Mouse (Mus musculus) hindbrain, embryonic 11.5 days (tissue): ENCODE measurements around the gene Sdr42e1. TPM values are rescaled to one million over a fixed set of nuclear protein-coding genes. Genes with fewer than 3 reads are reported as not detected.
A peak's percentile ranks its signal among the peaks of the same experiment; 100 is the strongest.

Experiments used
- ATAC-seq: fragments of 200-750 bp; cut with Nextera tagmentation; 2 replicates; pipeline ENCODE4 v1.8.0; 2017; ENCODE audit warnings: mild to moderate bottlenecking, moderate TSS enrichment, moderate library complexity; ENCODE audit not compliant: low FRiP score
- DNase-seq: peaks from one replicate; pipeline ENCODE4 v3.0.0-alpha.2; 2015; ENCODE audit warnings: low spot score
- H3K27ac ChIP-seq: fragments of 300-500 bp; sonication (generic); 2 replicates; pipeline ENCODE4 v1.5.1; 2014; ENCODE audit warnings: mild to moderate bottlenecking, low read depth, low read length
- H3K27me3 ChIP-seq: fragments of 300-500 bp; sonication (generic); 2 replicates; pipeline ENCODE4 v1.6.1; 2014; ENCODE audit warnings: mild to moderate bottlenecking, low read length, moderate library complexity, mixed read lengths; ENCODE audit not compliant: control insufficient read depth, insufficient read depth
- H3K36me3 ChIP-seq: fragments of 300-500 bp; sonication (generic); 2 replicates; pipeline ENCODE4 v1.6.1; 2014; ENCODE audit warnings: mild to moderate bottlenecking, low read length, moderate library complexity, mixed read lengths; ENCODE audit not compliant: control insufficient read depth, insufficient read depth
- H3K4me1 ChIP-seq: fragments of 300-500 bp; sonication (generic); replicated peaks from 2 replicates; pipeline ENCODE4 v1.6.1; 2014; ENCODE audit warnings: low read length, mixed read lengths; ENCODE audit not compliant: control insufficient read depth, insufficient read depth
- H3K4me2 ChIP-seq: fragments of 300-500 bp; sonication (generic); replicated peaks from 2 replicates; pipeline ENCODE4 v1.6.1; 2014; ENCODE audit warnings: mild to moderate bottlenecking, low read depth, low read length
- H3K4me3 ChIP-seq: fragments of 300-500 bp; sonication (generic); 2 replicates; pipeline ENCODE4 v1.5.1; 2014; ENCODE audit warnings: low read depth, low read length
- H3K9ac ChIP-seq: fragments of 300-500 bp; sonication (generic); 2 replicates; pipeline ENCODE4 v1.6.1; 2014; ENCODE audit warnings: low read depth, low read length
- H3K9me3 ChIP-seq: fragments of 300-500 bp; sonication (generic); 2 replicates; pipeline ENCODE4 v1.6.1; 2016; ENCODE audit warnings: low read length; ENCODE audit not compliant: control insufficient read depth
- WGBS: fragments of 180-500 bp; shearing (Covaris S2); extraction: QIAGEN DNeasy Blood & Tissue Kit; methylation state at CpG from one replicate; pipeline ENCODE4 v1.1.7; 2014; 5-methylcytosine and 5-hydroxymethylcytosine counted together
- polyA plus RNA-seq: library from polyadenylated mRNA; unstranded; fragments of >200 nt; fragmentation: Nextera tagmentation; extraction: Ambion mirVana; gene quantifications from 2 replicates; pipeline ENCODE4 v1.2.1, GENCODE M21; 2014

Gene Sdr42e1
- polyA plus RNA-seq, 1 experiment from 2014 or later = 1.1 TPM

- Histone ChIP-seq H3K4me3 (no peak overlapping the region), H3K4me2 (no peak overlapping the region), H3K36me3 (no peaks in the 10 kb centered on the region), H3K4me1 (no peaks in the 10 kb centered on the region), H3K9ac (no peak overlapping the region), H3K9me3 (no peaks in the 10 kb centered on the region; the same call in 1 of the 2 replicates), H3K27ac (no peak overlapping the region), H3K27me3 (no peaks in the 10 kb centered on the region)
- WGBS = 47% methylated on average over 2 of the region's 2 CpGs
- peak; percentile 83 for DNase-seq
- ATAC-seq = no peak
These were observed 27.5 kb downstream of the Sdr42e1 start for GRCm38 (mm10) chr8:117646020-117646419.

- H3K4me2 ChIP-seq = no peak overlapping the region
- no peaks in the 10 kb centered on the region; the same call in 1 of the 2 replicates for H3K9me3 ChIP-seq
- H3K9ac ChIP-seq = no peak overlapping the region
- ATAC-seq (no peak), DNase-seq (no peak)
- no peaks in the 10 kb centered on the region for H3K4me1 ChIP-seq
- no peak overlapping the region for H3K4me3 ChIP-seq
- no peak overlapping the region for H3K27ac ChIP-seq
- no peaks in the 10 kb centered on the region for H3K36me3 ChIP-seq
- WGBS = 74% methylated on average over 5 of the region's 5 CpGs
- no peaks in the 10 kb centered on the region for H3K27me3 ChIP-seq
These were observed 28.0 kb downstream of the Sdr42e1 start for GRCm38 (mm10) chr8:117645486-117645885.

GRCm38 (mm10) chr8:117639631-117640030, 33.9 kb downstream of the Sdr42e1 start:
- WGBS = 96% methylated on average over 9 of the region's 9 CpGs
- no peak overlapping the region for H3K4me2 ChIP-seq
- no peak overlapping the region for H3K27ac ChIP-seq
- no peak overlapping the region for H3K4me3 ChIP-seq
- DNase-seq (no peak), ATAC-seq (no peak)
- H3K4me1 ChIP-seq = no peaks in the 10 kb centered on the region
- no peaks in the 10 kb centered on the region for H3K36me3 ChIP-seq
- H3K27me3 ChIP-seq = no peaks in the 10 kb centered on the region
- H3K9me3 ChIP-seq = no peaks in the 10 kb centered on the region
- no peak overlapping the region for H3K9ac ChIP-seq

- Histone ChIP-seq H3K4me1 (no peaks in the 10 kb centered on the region), H3K27ac (no peak overlapping the region), H3K27me3 (no peaks in the 10 kb centered on the region), H3K4me2 (no peak overlapping the region), H3K9me3 (no peaks in the 10 kb centered on the region), H3K4me3 (no peak overlapping the region), H3K36me3 (no peaks in the 10 kb centered on the region), H3K9ac (no peak overlapping the region)
- WGBS = 58% methylated on average over 3 of the region's 3 CpGs
- no peak for DNase-seq
- ATAC-seq = no peak
These were observed 36.0 kb downstream of the Sdr42e1 start for GRCm38 (mm10) chr8:117637462-117637861.

DNA sequence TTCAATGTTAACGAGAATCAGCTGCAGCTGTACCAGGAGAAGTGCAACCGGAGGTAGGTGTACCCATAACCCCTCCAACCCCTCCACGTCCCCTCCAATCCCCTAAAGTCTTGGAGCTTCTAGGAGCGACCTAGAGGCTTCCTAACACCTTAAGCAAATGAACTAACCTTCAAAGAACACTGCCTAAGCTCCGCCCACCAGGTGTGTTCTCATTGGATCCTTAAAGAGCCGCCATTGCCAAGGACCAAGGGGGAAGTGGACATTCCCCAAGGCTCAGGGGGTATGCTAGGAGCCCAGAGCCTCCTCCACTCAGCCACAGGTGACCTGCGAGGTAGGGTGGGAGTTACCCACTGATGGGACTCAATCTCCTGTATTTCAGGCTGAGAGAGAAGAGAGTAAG, 39.1 kb downstream of the Sdr42e1 start:
- Histone ChIP-seq H3K9me3 (no peaks in the 10 kb centered on the region), H3K27me3 (no peaks in the 10 kb centered on the region), H3K9ac (no peak overlapping the region), H3K4me3 (no peak overlapping the region), H3K27ac (no peak overlapping the region), H3K4me2 (no peak overlapping the region), H3K4me1 (no peaks in the 10 kb centered on the region), H3K36me3 (no peaks in the 10 kb centered on the region)
- WGBS = 89% methylated on average over 7 of the region's 7 CpGs
- no peak for DNase-seq
- no peak for ATAC-seq

GRCm38 (mm10) chr8:117632532-117632931, 41.0 kb downstream of the Sdr42e1 start:
- 79% methylated on average over 5 of the region's 5 CpGs for WGBS
- DNase-seq = no peak

DNA sequence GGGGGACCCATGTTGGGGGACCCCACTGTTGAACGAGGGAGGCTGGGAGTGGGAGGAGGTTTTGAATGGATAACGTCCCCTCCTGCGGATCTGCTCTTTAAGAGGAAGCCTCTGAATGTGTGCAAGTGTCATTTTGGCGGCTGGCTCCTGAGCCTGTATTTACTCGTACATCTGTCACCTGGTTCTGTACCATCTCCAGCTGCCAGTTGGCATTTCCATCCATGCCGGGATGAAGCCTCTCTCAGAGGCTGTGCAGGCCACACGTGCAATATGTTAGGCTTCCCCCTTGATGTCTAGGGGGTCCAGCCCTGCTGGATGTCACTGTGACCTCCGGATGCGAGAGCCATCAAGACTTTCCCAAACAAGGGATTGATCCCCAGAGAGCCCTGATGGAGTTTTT, 46.4 kb downstream of the Sdr42e1 start:
- Histone ChIP-seq H3K4me1 (no peaks in the 10 kb centered on the region), H3K9ac (no peak overlapping the region), H3K27me3 (no peaks in the 10 kb centered on the region), H3K36me3 (no peaks in the 10 kb centered on the region), H3K27ac (no peak overlapping the region), H3K4me2 (no peak overlapping the region), H3K4me3 (no peak overlapping the region), H3K9me3 (no peaks in the 10 kb centered on the region)
- no peak for ATAC-seq
- no peak for DNase-seq
- whole genome bisulfite sequencing = 68% methylated on average over 9 of the region's 9 CpGs

More at GRCm38 (mm10) chr8:117632532-117632931, 41.0 kb downstream of the Sdr42e1 start:
- Histone ChIP-seq H3K4me2 (no peak overlapping the region), H3K9me3 (no peaks in the 10 kb centered on the region), H3K36me3 (no peaks in the 10 kb centered on the region), H3K4me3 (no peak overlapping the region), H3K4me1 (no peaks in the 10 kb centered on the region), H3K9ac (no peak overlapping the region), H3K27ac (no peak overlapping the region), H3K27me3 (no peaks in the 10 kb centered on the region)
- ATAC-seq = no peak

DNA sequence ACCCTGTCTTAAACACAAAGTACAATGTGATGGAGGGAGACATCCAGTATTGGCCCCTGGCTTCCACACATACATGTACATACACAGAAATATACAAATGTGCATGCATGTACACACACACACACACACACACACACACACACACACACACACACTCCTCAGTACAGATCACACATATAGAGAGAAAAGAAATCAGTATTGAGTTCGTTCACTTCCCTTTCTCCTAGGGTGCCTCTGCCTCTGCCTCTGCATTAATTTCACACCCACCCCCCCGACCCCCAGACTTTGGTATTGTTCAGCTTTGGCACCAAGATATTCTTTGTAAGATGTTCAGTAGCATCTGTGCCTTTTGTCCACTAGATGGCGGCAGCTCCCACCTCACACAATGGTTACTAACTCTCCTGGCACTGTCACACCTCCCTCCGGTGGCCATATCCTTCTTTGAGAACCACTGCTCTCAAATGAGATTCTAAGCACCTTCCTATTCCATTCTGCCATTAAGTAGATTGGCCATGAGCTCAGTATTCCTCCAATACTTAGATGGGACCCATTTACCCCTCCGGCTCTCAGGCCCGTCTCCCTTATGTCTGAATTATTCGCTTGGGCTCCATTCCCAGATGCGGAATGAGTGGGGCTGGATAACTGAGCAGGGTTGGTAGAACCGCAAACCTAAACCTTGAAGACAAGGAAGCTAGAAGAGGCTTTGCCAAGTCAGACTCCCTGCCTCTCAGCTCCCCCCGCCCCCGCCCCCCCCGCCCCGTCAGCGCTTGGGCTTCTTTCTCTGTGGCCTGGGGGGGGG, 47.2 kb downstream of the Sdr42e1 start:
- H3K9ac ChIP-seq = no peak overlapping the region
- no peak overlapping the region for H3K4me2 ChIP-seq
- H3K36me3 ChIP-seq = no peaks in the 10 kb centered on the region
- H3K27ac ChIP-seq = no peak overlapping the region
- H3K4me1 ChIP-seq = no peaks in the 10 kb centered on the region
- H3K27me3 ChIP-seq = no peaks in the 10 kb centered on the region
- no peak overlapping the region for H3K4me3 ChIP-seq
- ATAC-seq (no peak; the same call in 1 of the 2 replicates), DNase-seq (peak; percentile 77)
- WGBS = 61% methylated on average over 9 of the region's 14 CpGs
- H3K9me3 ChIP-seq = no peaks in the 10 kb centered on the region

- H3K4me1 ChIP-seq = no peaks in the 10 kb centered on the region
- no peak overlapping the region for H3K9ac ChIP-seq
- H3K27me3 ChIP-seq = no peaks in the 10 kb centered on the region
- no peak overlapping the region for H3K27ac ChIP-seq
- ATAC-seq = no peak
- DNase-seq = no peak
- no peaks in the 10 kb centered on the region for H3K36me3 ChIP-seq
- H3K4me2 ChIP-seq = no peak overlapping the region
- no peaks in the 10 kb centered on the region for H3K9me3 ChIP-seq
- 75% methylated on average over 12 of the region's 12 CpGs for WGBS
- no peak overlapping the region for H3K4me3 ChIP-seq
These were observed 60.6 kb downstream of the Sdr42e1 start for GRCm38 (mm10) chr8:117612861-117613260.
